11 mouse cellular contexts compared by ENCODE assay signal in genomic region chr14:54843461-54843860, GRCm38 (mm10). TPM values are rescaled to one million over a fixed set of nuclear protein-coding genes. Genes with fewer than 3 reads are reported as not detected.
A peak's percentile ranks its signal among the peaks of the same experiment; 100 is the strongest.
DNase-seq lines count a peak whose midpoint lies in the region; ATAC-seq lines count a peak whose summit lies in the region.
"Had no signal": no experiment of that assay in that cellular context is flagged by ENCODE, and none has a peak within 500 bp of the region (broad histone marks: within the 10 kb centered on the region; RNA-seq: fewer than 3 reads in every experiment).

No protein-coding gene starts in this region.

- ATAC-seq in neural tube, embryonic 15.5 days (ENCODE audit: low FRiP score) = no peak

- 6% methylated on average over 4 of the region's 4 CpGs for WGBS in neural tube, embryonic 15.5 days

- 0 out of 2 replicates have a peak overlapping the region, but pooled peaks have one; percentile 22 for H3K4me2 ChIP-seq in neural tube, embryonic 15.5 days
- H3K4me2 ChIP-seq: embryonic facial prominence, embryonic 13.5 days; limb, embryonic 15.5 days; stomach, embryonic 15.5 days had no signal

- no peak overlapping the region for H3K9ac ChIP-seq in neural tube, embryonic 15.5 days (replicated peaks)
- H3K9ac ChIP-seq: embryonic facial prominence, embryonic 13.5 days; limb, embryonic 15.5 days; stomach, embryonic 15.5 days had no signal

- H3K4me1 ChIP-seq in neural tube, embryonic 15.5 days = no peaks in the 10 kb centered on the region
- H3K4me1 ChIP-seq: limb, embryonic 15.5 days; stomach, embryonic 15.5 days had no signal

- no peaks in the 10 kb centered on the region for H3K36me3 ChIP-seq in neural tube, embryonic 15.5 days
- H3K36me3 ChIP-seq: embryonic facial prominence, embryonic 13.5 days; limb, embryonic 15.5 days; stomach, embryonic 15.5 days had no signal

- no peaks in the 10 kb centered on the region for H3K27me3 ChIP-seq in neural tube, embryonic 15.5 days (replicated peaks)
- H3K27me3 ChIP-seq: limb, embryonic 15.5 days; stomach, embryonic 15.5 days had no signal

- no peaks in the 10 kb centered on the region for H3K9me3 ChIP-seq in neural tube, embryonic 15.5 days (replicated peaks)
- H3K9me3 ChIP-seq: embryonic facial prominence, embryonic 13.5 days; limb, embryonic 15.5 days; stomach, embryonic 15.5 days had no signal

- H3K4me3 ChIP-seq in neural tube, embryonic 15.5 days (replicated peaks) = no peak overlapping the region
- H3K4me3 ChIP-seq: embryonic facial prominence, embryonic 13.5 days; limb, embryonic 15.5 days; stomach, embryonic 15.5 days had no signal

- H3K27ac ChIP-seq in neural tube, embryonic 15.5 days (replicated peaks) = no peak overlapping the region
- H3K27ac ChIP-seq: embryonic facial prominence, embryonic 13.5 days; limb, embryonic 15.5 days; stomach, embryonic 15.5 days had no signal

- intact Hi-C loops in heart, postnatal 10 days (cut with DNase I) = loop anchor here (2.0 to 5.0 kb wide), 3 partner anchors 17 to 259 kb away; partner anchors contain the start of gene Ngdn

- peak; percentile 5 to 22 for DNase-seq in heart, postnatal 10 days
- DNase-seq in heart, adult 11 months = no peak
- DNase-seq in thymus, postnatal 0 days (ENCODE audit: low spot score) = peak; percentile 57
- DNase-seq in thymus, postnatal 14 days = no peak
- DNase-seq in embryo, embryonic 10.5 days (ENCODE audit: low spot score) = peak; percentile 80
- no peak for DNase-seq in ovary, postnatal 14 days (ENCODE audit: low spot score)
- DNase-seq in urinary bladder, postnatal 10 days (ENCODE audit: low spot score) = no peak

RNA-seq across cellular contexts. Expression of gene Homez, which starts 27.3 kb away (rescaled TPM):
- total RNA-seq in heart, postnatal 10 days (2021) = 10 to 100 TPM in 1 of 2 experiments, 1 to 10 TPM in 1; 8.7 to 11.2 TPM
- 7.2 and 8.8 TPM in 2 replicates for polyA plus RNA-seq in thymus, postnatal 0 days (2015; fragmentation: Nextera tagmentation; extraction: Ambion mirVana)
- polyA plus RNA-seq in neural tube, embryonic 15.5 days (2015; fragmentation: Nextera tagmentation; extraction: Ambion mirVana) = 10.6 and 14.5 TPM in 2 replicates

RNA-seq across cellular contexts. Expression of gene Rnf212b, which starts 29.5 kb away (rescaled TPM):
- total RNA-seq in heart, postnatal 10 days (2021) = not detected
- polyA plus RNA-seq in thymus, postnatal 0 days (2015; fragmentation: Nextera tagmentation; extraction: Ambion mirVana) = not detected in 2 replicates
- polyA plus RNA-seq in neural tube, embryonic 15.5 days (2015; fragmentation: Nextera tagmentation; extraction: Ambion mirVana) = 0.19 TPM in 1 of 2 replicates, not detected in the other
- polyA plus RNA-seq: embryonic facial prominence, embryonic 13.5 days; limb, embryonic 15.5 days; stomach, embryonic 15.5 days had no signal

RNA-seq across cellular contexts. Expression of gene Ppp1r3e, which starts 33.9 kb away (rescaled TPM):
- 1 to 10 TPM; 5.6 to 6.2 TPM for total RNA-seq in heart, postnatal 10 days (2021)
- 1.8 and 2.2 TPM in 2 replicates for polyA plus RNA-seq in thymus, postnatal 0 days (2015; fragmentation: Nextera tagmentation; extraction: Ambion mirVana)
- polyA plus RNA-seq in neural tube, embryonic 15.5 days (2015; fragmentation: Nextera tagmentation; extraction: Ambion mirVana) = 4.0 and 4.1 TPM in 2 replicates

RNA-seq across cellular contexts. Expression of gene Bcl2l2, which starts 39.7 kb away (rescaled TPM):
- total RNA-seq in heart, postnatal 10 days (2021) = 10 to 100 TPM; 39.3 to 41.8 TPM
- 1.5 and 1.7 TPM in 2 replicates for polyA plus RNA-seq in thymus, postnatal 0 days (2015; fragmentation: Nextera tagmentation; extraction: Ambion mirVana)
- polyA plus RNA-seq in neural tube, embryonic 15.5 days (2015; fragmentation: Nextera tagmentation; extraction: Ambion mirVana) = 3.4 and 4.0 TPM in 2 replicates

RNA-seq across cellular contexts. Expression of gene Gm20521, which starts 39.8 kb away (rescaled TPM):
- total RNA-seq in heart, postnatal 10 days (2021) = 1 to 10 TPM in 1 of 2 experiments, not detected in 1; 1.6 TPM
- 1.2 TPM in 1 of 2 replicates, not detected in the other for polyA plus RNA-seq in thymus, postnatal 0 days (2015; fragmentation: Nextera tagmentation; extraction: Ambion mirVana)
- polyA plus RNA-seq in neural tube, embryonic 15.5 days (2015; fragmentation: Nextera tagmentation; extraction: Ambion mirVana) = not detected in 2 replicates

Comparison
In these comparisons a context has a peak if more than half of its experiments do, and no peak if none do; other contexts are left out.
1. DNase-seq: peak in heart, postnatal 10 days (2 of 2), thymus, postnatal 0 days (single experiment) and embryo, embryonic 10.5 days (single experiment); none in heart, adult 11 months (single experiment), thymus, postnatal 14 days (single experiment), ovary, postnatal 14 days (single experiment) and urinary bladder, postnatal 10 days (single experiment).